Mouse (Mus musculus) mature B cell (primary cell): ENCODE data around the gene Hist1h3d.
"Not testable (repeated sequence)": the region's sequence is repeated elsewhere in the genome, so short reads cannot be mapped to it uniquely, and the experiment has no call there.

ENCODE experiments used
- in situ Hi-C: fragments of 300-500 bp; cut with MboI; formaldehyde crosslinking; loops from 2 replicates; pipeline ENCODE4 v1.14.3; 2019

Hist1h3d gene

GRCm38 (mm10) chr13:23575271-23575851 is at the start of gene Hist1h3d:
Gene Hist1h3d (plus strand): TSS chr13:23575763.
- in situ Hi-C loops = loop anchor here (25.0 kb wide), 1 partner anchor 112 kb away; the partner anchor contains the start of genes Hist1h1t, Hist1h2ac, Hist1h2bc and Hist1h4c

- in situ Hi-C loops = no loop called here
Measured at GRCm38 (mm10) chr13:23525901-23526300, 49.7 kb upstream of the Hist1h3d start.

GRCm38 (mm10) chr13:23526312-23526711 is 49.3 kb upstream of the Hist1h3d start:
- in situ Hi-C loops = no loop called here

GRCm38 (mm10) chr13:23529005-23529404 is 46.6 kb upstream of the Hist1h3d start:
- in situ Hi-C loops = no loop called here

- in situ Hi-C loops = loop anchor here (5.0 kb wide), 1 partner anchor 38 kb away; no protein-coding TSS in a partner anchor
Measured at GRCm38 (mm10) chr13:23529480-23530165, 45.9 kb upstream of the Hist1h3d start.

- in situ Hi-C loops = loop anchor here (5.0 kb wide), 1 partner anchor 37 kb away; no protein-coding TSS in a partner anchor
Measured at GRCm38 (mm10) chr13:23530181-23530900, 45.2 kb upstream of the Hist1h3d start.

- in situ Hi-C loops = loop anchor here (5.0 kb wide), 1 partner anchor 36 kb away; no protein-coding TSS in a partner anchor
Measured at GRCm38 (mm10) chr13:23530901-23531875, 44.4 kb upstream of the Hist1h3d start, which contains the start of gene Hist1h4h. Gene Hist1h4h (plus strand): TSS chr13:23531050.

- in situ Hi-C loops = loop anchor here (5.0 kb wide), 1 partner anchor 35 kb away; no protein-coding TSS in a partner anchor
Measured at GRCm38 (mm10) chr13:23532262-23533075, 43.1 kb upstream of the Hist1h3d start.

GRCm38 (mm10) chr13:23533560-23534367 is 41.8 kb upstream of the Hist1h3d start, which contains the start of gene Hist1h2af:
Gene Hist1h2af (plus strand): TSS chr13:23533906.
- in situ Hi-C loops = loop anchor here (5.0 kb wide), 1 partner anchor 34 kb away; no protein-coding TSS in a partner anchor

GRCm38 (mm10) chr13:23534368-23535131 is 41.0 kb upstream of the Hist1h3d start:
- in situ Hi-C loops = loop anchor here (5.0 kb wide), 1 partner anchor 33 kb away; no protein-coding TSS in a partner anchor

GRCm38 (mm10) chr13:23535137-23536075 is 40.2 kb upstream of the Hist1h3d start, which contains the start of gene Hist1h3g:
Gene Hist1h3g (plus strand): TSS chr13:23535422.
- in situ Hi-C loops = not testable (repeated sequence)

- in situ Hi-C loops = no loop called here
Measured at GRCm38 (mm10) chr13:23536076-23536822, 39.3 kb upstream of the Hist1h3d start.

- in situ Hi-C loops = no loop called here
Measured at GRCm38 (mm10) chr13:23537006-23537710, 38.4 kb upstream of the Hist1h3d start.

- in situ Hi-C loops = no loop called here
Measured at GRCm38 (mm10) chr13:23538249-23538648, 37.3 kb upstream of the Hist1h3d start.

- in situ Hi-C loops = not testable (repeated sequence)
Measured at GRCm38 (mm10) chr13:23539821-23540220, 35.7 kb upstream of the Hist1h3d start.

- in situ Hi-C loops = no loop called here
Measured at GRCm38 (mm10) chr13:23541497-23541896, 34.1 kb upstream of the Hist1h3d start.
